8 mouse cellular contexts compared by ENCODE assay signal in the genomic region with DNA sequence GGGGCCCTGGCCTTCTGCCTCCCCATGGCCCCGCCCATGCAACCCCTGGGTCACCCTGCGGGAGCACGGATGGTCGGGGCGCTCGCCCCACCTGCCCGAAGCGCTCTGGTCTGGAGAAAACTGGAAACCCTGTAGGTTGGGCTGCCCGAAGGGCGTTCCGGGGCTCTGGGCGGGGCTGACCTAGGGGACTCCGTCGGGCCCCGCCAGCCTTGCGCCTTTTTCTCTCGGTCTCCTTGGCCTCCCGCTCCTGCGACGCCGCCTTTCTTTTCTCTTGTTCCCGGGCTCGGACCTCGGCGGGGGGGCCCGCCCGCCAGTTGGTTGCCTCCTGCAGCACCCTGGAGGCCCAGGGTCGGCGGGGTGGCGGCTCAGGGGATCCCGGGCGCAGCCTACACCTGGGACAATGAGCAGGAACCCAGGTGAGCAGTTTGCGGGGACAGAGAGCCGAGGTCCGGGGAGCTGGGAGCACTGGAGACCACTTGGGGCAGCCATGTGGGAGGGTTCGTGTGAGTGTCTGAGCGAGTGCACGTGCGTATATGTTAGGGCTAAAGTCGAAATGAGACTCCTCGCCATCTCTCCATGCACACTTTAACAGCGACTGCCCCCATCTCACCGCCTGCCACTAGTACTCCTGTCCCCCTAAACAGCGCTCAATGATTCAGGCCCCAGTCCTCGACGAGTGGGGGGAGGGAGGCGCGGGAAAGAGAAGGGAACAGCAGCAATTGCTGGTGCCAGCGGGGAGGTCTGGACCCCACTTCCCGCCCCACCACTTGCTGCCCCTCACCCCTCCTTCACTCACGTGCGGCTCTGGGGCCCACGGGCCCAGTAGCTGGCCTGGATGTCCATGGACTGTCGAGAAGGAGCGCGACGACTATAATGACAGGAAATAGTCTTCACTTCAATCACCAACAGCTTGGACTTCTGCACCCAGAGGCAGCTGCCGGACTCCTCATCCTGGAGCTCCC. TPM values are rescaled to one million over a fixed set of nuclear protein-coding genes. Genes with fewer than 3 reads are reported as not detected.
DNase-seq lines count a peak whose midpoint lies in the region; ATAC-seq and TF ChIP-seq lines count a peak whose summit lies in the region.

No protein-coding gene starts in this region.

- ATAC-seq in intestine, embryonic 15.5 days, result peak; percentile 54
- no peak for ATAC-seq in monocyte, adult 5-6 weeks (replicated peaks; ENCODE audit: insufficient number of reproducible peaks, low FRiP score, low TSS enrichment, poor library complexity, severe bottlenecking)

- no peak overlapping the region; the same call in 1 of the 2 replicates for H3K9ac ChIP-seq in intestine, embryonic 15.5 days

- 3% methylated on average over 58 of the region's 58 CpGs for WGBS in cerebellum, adult 2 months
- WGBS in thymus, adult 2 months, result 3% methylated on average over 58 of the region's 58 CpGs
- WGBS in intestine, embryonic 15.5 days, result under 1% methylated on average over 58 of the region's 58 CpGs

- H3K9me3 ChIP-seq in intestine, embryonic 15.5 days, result no peaks in the 10 kb centered on the region

- peak overlapping the region; percentile 94 for H3K4me2 ChIP-seq in intestine, embryonic 15.5 days (replicated peaks)

- H3K27me3 ChIP-seq in cerebellum, adult 2 months (ENCODE audit: control insufficient read depth, insufficient read depth, low read length), result peaks cover 3% of the 10 kb centered on the region; the same call in 1 of the 2 replicates
- H3K27me3 ChIP-seq in thymus, adult 2 months (ENCODE audit: control insufficient read depth, insufficient read depth, low read length), result peaks cover 36% of the 10 kb centered on the region
- H3K27me3 ChIP-seq in intestine, embryonic 15.5 days (replicated peaks), result peaks cover 79% of the 10 kb centered on the region

- DNase-seq in cerebellum, postnatal 10 days, result peak; percentile 32 to 38
- no peak for DNase-seq in cerebellum, adult 2 months
- peak; percentile 39 for DNase-seq in thymus, postnatal 14 days
- DNase-seq in thymus, adult 2 months, result no peak
- DNase-seq in lung, postnatal 4 days, result peak; percentile 39 to 43
- no peak for DNase-seq in gastrocnemius, postnatal 36 days

- intact Hi-C loops in gastrocnemius, postnatal 36 days (cut with DNase I), result no loop called here

- H3K4me3 ChIP-seq in cerebellum, adult 2 months (replicated peaks; ENCODE audit: insufficient read depth, low read depth, low read length), result no peak overlapping the region
- no peak overlapping the region; the same call in 1 of the 2 replicates for H3K4me3 ChIP-seq in thymus, adult 2 months (ENCODE audit: control insufficient read depth, insufficient read depth, low read length)
- peak overlapping the region; percentile 39 for H3K4me3 ChIP-seq in intestine, embryonic 15.5 days (replicated peaks)

- TF ChIP-seq CTCF in cerebellum, adult 2 months (IDR thresholded peaks at IDR 0.05; ENCODE audit: borderline replicate concordance, insufficient read depth, low read depth, low read length), result no peak
- TF ChIP-seq CTCF in thymus, adult 2 months (IDR thresholded peaks at IDR 0.05; ENCODE audit: borderline replicate concordance, control insufficient read depth, extremely low read depth, insufficient read depth, low read length, poor library complexity), result no peak

- peaks cover 6% of the 10 kb centered on the region; the same call in 1 of the 2 replicates for H3K4me1 ChIP-seq in cerebellum, adult 2 months (ENCODE audit: control insufficient read depth, insufficient read depth, low read length)
- peaks cover 42% of the 10 kb centered on the region for H3K4me1 ChIP-seq in thymus, adult 2 months (replicated peaks; ENCODE audit: control insufficient read depth, insufficient read depth, low read length)
- H3K4me1 ChIP-seq in intestine, embryonic 15.5 days (replicated peaks), result peaks cover 44% of the 10 kb centered on the region

- TF ChIP-seq POLR2A in cerebellum, adult 2 months (IDR thresholded peaks at IDR 0.05; ENCODE audit: borderline replicate concordance, insufficient read depth, low read length), result no peak
- TF ChIP-seq POLR2A in thymus, adult 2 months (IDR thresholded peaks at IDR 0.05; ENCODE audit: control insufficient read depth, extremely low read depth, insufficient read depth, low read length, poor library complexity), result no peak

- no peaks in the 10 kb centered on the region for H3K36me3 ChIP-seq in thymus, adult 2 months (ENCODE audit: control insufficient read depth, insufficient read depth, low read length)
- H3K36me3 ChIP-seq in intestine, embryonic 15.5 days, result no peaks in the 10 kb centered on the region

- H3K27ac ChIP-seq in cerebellum, adult 2 months (ENCODE audit: insufficient read depth, low read length), result no peak overlapping the region
- no peak overlapping the region for H3K27ac ChIP-seq in thymus, adult 2 months (ENCODE audit: control insufficient read depth, insufficient read depth, low read length)
- no peak overlapping the region for H3K27ac ChIP-seq in intestine, embryonic 15.5 days

RNA-seq across cellular contexts. Expression of a gene that starts 2.2 kb away (rescaled TPM):
- 1.0 and 1.3 TPM in 2 replicates for polyA plus RNA-seq in cerebellum, adult 2 months (2012; rRNA removed)
- polyA plus RNA-seq in thymus, adult 2 months (2012; rRNA removed), result 0.26 and 0.65 TPM in 2 replicates
- not detected in 2 replicates for polyA plus RNA-seq in intestine, embryonic 15.5 days (2015; fragmentation: Nextera tagmentation; extraction: Ambion mirVana)
- total RNA-seq in monocyte, adult 5-6 weeks (2017), result not detected in 3 replicates
- under 1 TPM; 0.28 to 0.96 TPM for total RNA-seq in gastrocnemius, postnatal 36 days (2021)

RNA-seq across cellular contexts. Expression of a gene that starts 17.4 kb away (rescaled TPM):
- not detected in 2 replicates for polyA plus RNA-seq in cerebellum, adult 2 months (2012; rRNA removed)
- polyA plus RNA-seq in thymus, adult 2 months (2012; rRNA removed), result 0.07 and 0.22 TPM in 2 replicates
- polyA plus RNA-seq in intestine, embryonic 15.5 days (2015; fragmentation: Nextera tagmentation; extraction: Ambion mirVana), result not detected in 2 replicates
- not detected in 3 replicates for total RNA-seq in monocyte, adult 5-6 weeks (2017)
- not detected for total RNA-seq in gastrocnemius, postnatal 36 days (2021)

RNA-seq across cellular contexts. Expression of a gene that starts 24.2 kb away (rescaled TPM):
- polyA plus RNA-seq in cerebellum, adult 2 months (2012; rRNA removed), result 90.3 and 93.6 TPM in 2 replicates
- 90.7 and 105 TPM in 2 replicates for polyA plus RNA-seq in thymus, adult 2 months (2012; rRNA removed)
- 88.3 and 89.0 TPM in 2 replicates for polyA plus RNA-seq in intestine, embryonic 15.5 days (2015; fragmentation: Nextera tagmentation; extraction: Ambion mirVana)
- 128 to 132 TPM (median 132 TPM) in 3 replicates for total RNA-seq in monocyte, adult 5-6 weeks (2017)
- total RNA-seq in gastrocnemius, postnatal 36 days (2021), result 10 to 100 TPM; 39.3 to 50.3 TPM

RNA-seq across cellular contexts. Expression of a gene that starts 29.1 kb away (rescaled TPM):
- 0.15 and 0.22 TPM in 2 replicates for polyA plus RNA-seq in cerebellum, adult 2 months (2012; rRNA removed)
- polyA plus RNA-seq in thymus, adult 2 months (2012; rRNA removed), result 3.4 and 3.9 TPM in 2 replicates
- polyA plus RNA-seq in intestine, embryonic 15.5 days (2015; fragmentation: Nextera tagmentation; extraction: Ambion mirVana), result not detected in 2 replicates
- total RNA-seq in monocyte, adult 5-6 weeks (2017), result not detected in 3 replicates
- total RNA-seq in gastrocnemius, postnatal 36 days (2021), result under 1 TPM; 0.69 to 0.87 TPM

RNA-seq across cellular contexts. Expression of a gene that starts 44.1 kb away (rescaled TPM):
- polyA plus RNA-seq in cerebellum, adult 2 months (2012; rRNA removed), result 202 and 210 TPM in 2 replicates
- polyA plus RNA-seq in thymus, adult 2 months (2012; rRNA removed), result 165 and 182 TPM in 2 replicates
- polyA plus RNA-seq in intestine, embryonic 15.5 days (2015; fragmentation: Nextera tagmentation; extraction: Ambion mirVana), result 39.8 and 43.6 TPM in 2 replicates
- 27.4 to 48.6 TPM (median 30.8 TPM) in 3 replicates for total RNA-seq in monocyte, adult 5-6 weeks (2017)
- 1 to 10 TPM; 7.4 to 8.2 TPM for total RNA-seq in gastrocnemius, postnatal 36 days (2021)

Comparison
In these comparisons a context has a peak if more than half of its experiments do, and no peak if none do; other contexts are left out.
1. DNase-seq: peak in cerebellum, postnatal 10 days (2 of 2), thymus, postnatal 14 days (single experiment) and lung, postnatal 4 days (2 of 2); none in cerebellum, adult 2 months (0 of 2), thymus, adult 2 months (single experiment) and gastrocnemius, postnatal 36 days (0 of 2).